Mouse (Mus musculus) embryo, embryonic 10 days (tissue): ENCODE results near the gene Slc4a8.
"Not testable (repeated sequence)": the region's sequence is repeated elsewhere in the genome, so short reads cannot be mapped to it uniquely, and the experiment has no call there.

Experiments
- DNase-seq: peaks from one replicate; pipeline ENCODE4 v3.0.0-alpha.2; 2015; ENCODE audit warnings: low spot score

Slc4a8 gene

GRCm38 (mm10) chr15:100773859-100774258, 12.3 kb downstream of the Slc4a8 start:
- not testable (repeated sequence) for DNase-seq

GRCm38 (mm10) chr15:100775189-100776166, 13.9 kb downstream of the Slc4a8 start:
- DNase-seq: peak; percentile 22

- DNase-seq: no peak
Measured at GRCm38 (mm10) chr15:100776424-100776823, 14.9 kb downstream of the Slc4a8 start.

GRCm38 (mm10) chr15:100777020-100778016, 15.8 kb downstream of the Slc4a8 start:
- DNase-seq: peak; percentile 36

- DNase-seq: no peak
Measured at GRCm38 (mm10) chr15:100779896-100780295, 18.3 kb downstream of the Slc4a8 start.

- no peak for DNase-seq
Measured at GRCm38 (mm10) chr15:100783244-100783987, 21.9 kb downstream of the Slc4a8 start.

- DNase-seq: no peak
Measured at GRCm38 (mm10) chr15:100790219-100790618, 28.7 kb downstream of the Slc4a8 start.

GRCm38 (mm10) chr15:100792324-100792723, 30.8 kb downstream of the Slc4a8 start:
- DNase-seq: no peak

GRCm38 (mm10) chr15:100800914-100801313, 39.4 kb downstream of the Slc4a8 start:
- no peak for DNase-seq

- no peak for DNase-seq
Measured at GRCm38 (mm10) chr15:100808062-100808461, 46.5 kb downstream of the Slc4a8 start.

- DNase-seq: no peak
Measured at GRCm38 (mm10) chr15:100808484-100808883, 46.9 kb downstream of the Slc4a8 start.

GRCm38 (mm10) chr15:100810243-100810642, 48.7 kb downstream of the Slc4a8 start:
- no peak for DNase-seq

GRCm38 (mm10) chr15:100813501-100813900, 52.0 kb downstream of the Slc4a8 start:
- DNase-seq: no peak

GRCm38 (mm10) chr15:100814066-100814465, 52.5 kb downstream of the Slc4a8 start:
- no peak for DNase-seq

- DNase-seq: no peak
Measured at GRCm38 (mm10) chr15:100815310-100815709, 53.8 kb downstream of the Slc4a8 start.

- DNase-seq: no peak
Measured at GRCm38 (mm10) chr15:100818860-100819259, 57.3 kb downstream of the Slc4a8 start.

GRCm38 (mm10) chr15:100821824-100822223, 60.3 kb downstream of the Slc4a8 start:
- DNase-seq: no peak

- DNase-seq: not testable (repeated sequence)
Measured at GRCm38 (mm10) chr15:100822370-100822769, 60.8 kb downstream of the Slc4a8 start.

GRCm38 (mm10) chr15:100825249-100825856, 63.8 kb downstream of the Slc4a8 start:
- DNase-seq: no peak

- DNase-seq: no peak
Measured at GRCm38 (mm10) chr15:100826076-100826475, 64.5 kb downstream of the Slc4a8 start.

GRCm38 (mm10) chr15:100829775-100830174, 68.2 kb downstream of the Slc4a8 start:
- DNase-seq: no peak
